Mouse (Mus musculus): Measurements from ENCODE around the gene Chml. TPM values are rescaled to one million over a fixed set of nuclear protein-coding genes. Genes with fewer than 3 reads are reported as not detected.

Gene Chml
- polyA plus RNA-seq, 1 experiment, result 8.0 TPM

- Histone ChIP-seq H3K4me1 (ENCODE audit: control insufficient read depth, insufficient read depth, low read length) (peaks cover 2% of the 10 kb centered on the region; the same call in 1 of the 2 replicates), H3K4me3 (replicated peaks; ENCODE audit: extremely low read depth, low read depth, low read length) (no peak overlapping the region)
- no peak for TF ChIP-seq POLR2A (IDR thresholded peaks at IDR 0.05; ENCODE audit: borderline replicate concordance, extremely low read depth, low read depth, low read length)
- no peak for TF ChIP-seq CTCF (IDR thresholded peaks at IDR 0.05; ENCODE audit: insufficient read depth, low read length)
- peak; percentile 8 for DNase-seq
- 28% methylated on average over 12 of the region's 12 CpGs for WGBS
These were observed 794 bp upstream of the Chml start for GRCm38 (mm10) chr1:175693429-175693960.

- no peak for TF ChIP-seq POLR2A (IDR thresholded peaks at IDR 0.05; ENCODE audit: borderline replicate concordance, extremely low read depth, low read depth, low read length)
- TF ChIP-seq CTCF (IDR thresholded peaks at IDR 0.05; ENCODE audit: insufficient read depth, low read length), result no peak
- H3K4me1 ChIP-seq (ENCODE audit: control insufficient read depth, insufficient read depth, low read length), result peaks cover 2% of the 10 kb centered on the region; the same call in 1 of the 2 replicates
- no peak for DNase-seq
- peak overlapping the region; percentile 57 for H3K4me3 ChIP-seq (replicated peaks; ENCODE audit: extremely low read depth, low read depth, low read length)
- WGBS, result under 1% methylated on average over 17 of the region's 17 CpGs
These were observed 278 bp upstream of the Chml start for GRCm38 (mm10) chr1:175692997-175693361.

GRCm38 (mm10) chr1:175691686-175692245, 935 bp downstream of the Chml start:
- 2% methylated on average over 22 of the region's 22 CpGs for WGBS
- Histone ChIP-seq H3K4me1 (ENCODE audit: control insufficient read depth, insufficient read depth, low read length) (peaks cover 2% of the 10 kb centered on the region; the same call in 1 of the 2 replicates), H3K4me3 (replicated peaks; ENCODE audit: extremely low read depth, low read depth, low read length) (peak overlapping the region; percentile 72)
- no peak for TF ChIP-seq CTCF (IDR thresholded peaks at IDR 0.05; ENCODE audit: insufficient read depth, low read length)
- TF ChIP-seq POLR2A (IDR thresholded peaks at IDR 0.05; ENCODE audit: borderline replicate concordance, extremely low read depth, low read depth, low read length), result no peak
- DNase-seq, result no peak

DNA sequence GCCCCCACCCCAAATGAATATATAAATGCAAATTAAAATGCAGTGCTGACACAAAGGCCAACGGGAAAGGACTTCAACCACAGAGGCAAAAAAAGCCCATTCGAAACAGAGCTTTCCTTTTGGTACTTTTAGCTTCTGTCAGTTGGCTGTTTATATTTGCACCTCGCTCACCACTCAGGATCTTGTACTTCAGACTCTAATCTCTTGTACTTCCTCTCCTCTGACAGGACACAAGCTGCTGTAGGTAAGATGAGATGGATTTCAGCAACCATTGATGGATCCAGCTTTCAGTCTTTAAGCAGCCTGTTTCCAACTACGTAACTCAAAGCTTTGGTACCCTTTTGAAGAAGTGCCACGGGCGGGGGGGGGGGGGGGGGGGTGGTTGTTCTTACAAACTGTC, 11.7 kb downstream of the Chml start:
- Histone ChIP-seq H3K4me3 (replicated peaks; ENCODE audit: extremely low read depth, low read depth, low read length) (no peak overlapping the region), H3K4me1 (ENCODE audit: control insufficient read depth, insufficient read depth, low read length) (no peaks in the 10 kb centered on the region)
- DNase-seq, result no peak
- WGBS, result 77% methylated on average over 6 of the region's 6 CpGs
- no peak for TF ChIP-seq CTCF (IDR thresholded peaks at IDR 0.05; ENCODE audit: insufficient read depth, low read length)
- TF ChIP-seq POLR2A (IDR thresholded peaks at IDR 0.05; ENCODE audit: borderline replicate concordance, extremely low read depth, low read depth, low read length), result no peak

- DNase-seq, result no peak
- TF ChIP-seq CTCF (IDR thresholded peaks at IDR 0.05; ENCODE audit: insufficient read depth, low read length) (no peak), POLR2A (IDR thresholded peaks at IDR 0.05; ENCODE audit: borderline replicate concordance, extremely low read depth, low read depth, low read length) (no peak)
- Histone ChIP-seq H3K4me3 (replicated peaks; ENCODE audit: extremely low read depth, low read depth, low read length) (no peak overlapping the region), H3K4me1 (ENCODE audit: control insufficient read depth, insufficient read depth, low read length) (no peaks in the 10 kb centered on the region)
- 77% methylated on average over 6 of the region's 6 CpGs for WGBS
These were observed 15.2 kb downstream of the Chml start for GRCm38 (mm10) chr1:175677459-175677858.

- Histone ChIP-seq H3K4me3 (replicated peaks; ENCODE audit: extremely low read depth, low read depth, low read length) (no peak overlapping the region), H3K4me1 (ENCODE audit: control insufficient read depth, insufficient read depth, low read length) (no peaks in the 10 kb centered on the region)
- TF ChIP-seq POLR2A (IDR thresholded peaks at IDR 0.05; ENCODE audit: borderline replicate concordance, extremely low read depth, low read depth, low read length), result no peak
- TF ChIP-seq CTCF (IDR thresholded peaks at IDR 0.05; ENCODE audit: insufficient read depth, low read length), result no peak
- no peak for DNase-seq
- WGBS, result 75% methylated on average over 6 of the region's 6 CpGs
These were observed 17.6 kb downstream of the Chml start for GRCm38 (mm10) chr1:175675116-175675515.

- no peak for TF ChIP-seq CTCF (IDR thresholded peaks at IDR 0.05; ENCODE audit: insufficient read depth, low read length)
- no peak for TF ChIP-seq POLR2A (IDR thresholded peaks at IDR 0.05; ENCODE audit: borderline replicate concordance, extremely low read depth, low read depth, low read length)
- Histone ChIP-seq H3K4me3 (replicated peaks; ENCODE audit: extremely low read depth, low read depth, low read length) (no peak overlapping the region), H3K4me1 (ENCODE audit: control insufficient read depth, insufficient read depth, low read length) (no peaks in the 10 kb centered on the region)
- WGBS, result 67% methylated on average over 7 of the region's 7 CpGs
- no peak for DNase-seq
These were observed 19.0 kb downstream of the Chml start for GRCm38 (mm10) chr1:175673563-175674325.

- Histone ChIP-seq H3K4me3 (replicated peaks; ENCODE audit: extremely low read depth, low read depth, low read length) (no peak overlapping the region), H3K4me1 (ENCODE audit: control insufficient read depth, insufficient read depth, low read length) (no peaks in the 10 kb centered on the region)
- no peak for DNase-seq
- 2% methylated on average over 1 of the region's 1 CpGs for WGBS
- TF ChIP-seq CTCF (IDR thresholded peaks at IDR 0.05; ENCODE audit: insufficient read depth, low read length) (no peak), POLR2A (IDR thresholded peaks at IDR 0.05; ENCODE audit: borderline replicate concordance, extremely low read depth, low read depth, low read length) (no peak)
These were observed 21.1 kb downstream of the Chml start for GRCm38 (mm10) chr1:175671626-175672025.

- TF ChIP-seq CTCF (IDR thresholded peaks at IDR 0.05; ENCODE audit: insufficient read depth, low read length) (no peak), POLR2A (IDR thresholded peaks at IDR 0.05; ENCODE audit: borderline replicate concordance, extremely low read depth, low read depth, low read length) (no peak)
- Histone ChIP-seq H3K4me3 (replicated peaks; ENCODE audit: extremely low read depth, low read depth, low read length) (no peak overlapping the region), H3K4me1 (ENCODE audit: control insufficient read depth, insufficient read depth, low read length) (no peaks in the 10 kb centered on the region)
- 74% methylated on average over 7 of the region's 7 CpGs for WGBS
- no peak for DNase-seq
These were observed 22.7 kb downstream of the Chml start for GRCm38 (mm10) chr1:175670042-175670441.

- H3K4me3 ChIP-seq (replicated peaks; ENCODE audit: extremely low read depth, low read depth, low read length), result no peak overlapping the region
- WGBS, result 76% methylated on average over 3 of the region's 3 CpGs
- DNase-seq, result no peak
- TF ChIP-seq POLR2A (IDR thresholded peaks at IDR 0.05; ENCODE audit: borderline replicate concordance, extremely low read depth, low read depth, low read length) (no peak), CTCF (IDR thresholded peaks at IDR 0.05; ENCODE audit: insufficient read depth, low read length) (no peak)
- H3K4me1 ChIP-seq (ENCODE audit: control insufficient read depth, insufficient read depth, low read length), result no peaks in the 10 kb centered on the region
These were observed 23.2 kb downstream of the Chml start for GRCm38 (mm10) chr1:175669456-175669855.
